Mouse (Mus musculus): ENCODE results near the gene Capn15.

The Capn15 gene

GRCm38 (mm10) chr17:25992274-25992673, 6.7 kb upstream of the Capn15 start:
- DNase-seq, result no peak

GRCm38 (mm10) chr17:25990331-25990730, 4.7 kb upstream of the Capn15 start:
- DNase-seq, result no peak

- no peak for DNase-seq
Measured at GRCm38 (mm10) chr17:25984556-25985305, 865 bp downstream of the Capn15 start.

- no peak for DNase-seq
Measured at GRCm38 (mm10) chr17:25984066-25984465, 1.5 kb downstream of the Capn15 start.

- no peak for DNase-seq
Measured at GRCm38 (mm10) chr17:25982913-25983312, 2.7 kb downstream of the Capn15 start.

GRCm38 (mm10) chr17:25980854-25981253, 4.7 kb downstream of the Capn15 start:
- DNase-seq, result no peak

GRCm38 (mm10) chr17:25979829-25980738, 5.5 kb downstream of the Capn15 start:
- DNase-seq, result no peak

- DNase-seq, result no peak
Measured at GRCm38 (mm10) chr17:25970954-25971707, 14.5 kb downstream of the Capn15 start.

- DNase-seq, result no peak
Measured at GRCm38 (mm10) chr17:25970448-25970847, 15.1 kb downstream of the Capn15 start.

- DNase-seq, result no peak
Measured at GRCm38 (mm10) chr17:25968176-25968575, 17.4 kb downstream of the Capn15 start.

GRCm38 (mm10) chr17:25967652-25968051, 17.9 kb downstream of the Capn15 start:
- DNase-seq, result no peak

- no peak for DNase-seq
Measured at GRCm38 (mm10) chr17:25964271-25964670, 21.3 kb downstream of the Capn15 start.

GRCm38 (mm10) chr17:25962413-25962905, 23.1 kb downstream of the Capn15 start:
- no peak for DNase-seq

- no peak for DNase-seq
Measured at GRCm38 (mm10) chr17:25961566-25961965, 24.0 kb downstream of the Capn15 start.

- no peak for DNase-seq
Measured at GRCm38 (mm10) chr17:25959630-25960467, 25.7 kb downstream of the Capn15 start.

GRCm38 (mm10) chr17:25958771-25959494, 26.7 kb downstream of the Capn15 start:
- DNase-seq, result no peak

GRCm38 (mm10) chr17:25957586-25958051, 28.0 kb downstream of the Capn15 start:
- no peak for DNase-seq

GRCm38 (mm10) chr17:25956631-25957030, 29.0 kb downstream of the Capn15 start:
- no peak for DNase-seq

GRCm38 (mm10) chr17:25956201-25956600, 29.4 kb downstream of the Capn15 start:
- DNase-seq, result no peak

- DNase-seq, result no peak
Measured at GRCm38 (mm10) chr17:25955736-25956135, 29.9 kb downstream of the Capn15 start.

GRCm38 (mm10) chr17:25954671-25955070, 30.9 kb downstream of the Capn15 start:
- no peak for DNase-seq
